Mouse (Mus musculus) liver (tissue): Measurements from ENCODE around the gene Dync2li1.

Source experiments
- DNase-seq: peaks from one replicate; pipeline ENCODE4 v3.0.0-alpha.2; 2020; ENCODE audit warnings: mixed read lengths

Dync2li1 gene

DNA sequence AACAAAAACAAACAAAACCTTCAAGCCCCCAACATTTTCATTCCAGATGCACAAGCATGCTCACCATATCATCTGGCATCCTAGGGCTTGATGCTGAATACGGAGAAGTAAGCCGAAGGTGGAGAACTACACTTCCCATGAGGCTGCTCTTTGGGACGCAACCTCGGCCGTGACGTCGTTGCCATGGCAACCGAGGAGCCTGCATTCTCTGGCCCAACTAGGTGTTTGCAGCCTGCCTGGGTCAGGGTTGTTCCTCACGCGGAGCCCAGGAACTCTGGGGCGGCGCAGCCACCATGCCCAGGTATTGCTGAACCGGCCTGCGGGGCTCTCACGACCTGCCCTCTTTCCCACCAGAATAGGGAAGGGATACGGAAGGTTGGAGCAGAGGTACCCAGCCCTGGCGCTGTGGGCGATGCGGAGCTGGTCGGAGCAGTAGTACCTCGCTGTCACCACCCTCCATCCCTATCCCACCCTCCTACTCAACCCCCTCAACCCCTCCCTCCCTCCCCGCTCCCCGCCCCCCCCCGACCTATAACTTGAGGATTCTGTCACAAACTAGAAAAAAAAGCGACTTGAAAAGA, at the start of gene Dync2li1:
Dync2li1 (plus strand) TSS at position 221 of the 581 bp plus-strand sequence.
- DNase-seq: peak; percentile 84

DNA sequence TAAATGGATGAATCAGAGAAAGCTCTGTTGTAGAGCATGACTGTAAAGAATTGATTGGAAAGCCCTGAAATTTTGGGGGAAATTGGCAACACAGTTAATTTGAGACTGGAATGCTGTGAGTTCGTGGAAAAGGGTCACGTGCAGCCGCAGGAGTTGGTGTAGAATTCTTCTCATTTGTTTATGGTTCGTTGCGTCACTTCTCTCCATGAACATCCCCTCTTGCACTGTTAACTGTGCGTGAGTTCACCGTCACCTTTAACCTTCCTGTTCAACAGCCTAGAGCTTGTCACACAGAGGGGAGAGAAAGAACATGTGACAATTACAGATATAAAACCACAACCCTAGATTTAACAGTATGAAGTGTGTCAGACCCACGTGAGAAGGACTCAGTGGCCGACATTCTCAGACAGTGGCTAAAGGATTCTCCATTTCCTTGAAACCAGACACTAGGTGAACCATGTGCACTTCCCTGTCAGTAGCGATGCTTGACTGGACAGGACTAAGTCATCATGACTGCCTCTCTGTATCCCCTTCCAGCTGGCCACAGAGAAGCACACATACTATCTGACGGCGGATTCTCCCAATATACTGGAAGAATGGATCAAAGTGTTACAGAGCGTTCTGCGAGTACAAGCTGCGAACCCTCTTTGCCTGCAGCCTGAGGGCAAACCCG, 49.5 kb upstream of the Dync2li1 start:
- DNase-seq: no peak

DNA sequence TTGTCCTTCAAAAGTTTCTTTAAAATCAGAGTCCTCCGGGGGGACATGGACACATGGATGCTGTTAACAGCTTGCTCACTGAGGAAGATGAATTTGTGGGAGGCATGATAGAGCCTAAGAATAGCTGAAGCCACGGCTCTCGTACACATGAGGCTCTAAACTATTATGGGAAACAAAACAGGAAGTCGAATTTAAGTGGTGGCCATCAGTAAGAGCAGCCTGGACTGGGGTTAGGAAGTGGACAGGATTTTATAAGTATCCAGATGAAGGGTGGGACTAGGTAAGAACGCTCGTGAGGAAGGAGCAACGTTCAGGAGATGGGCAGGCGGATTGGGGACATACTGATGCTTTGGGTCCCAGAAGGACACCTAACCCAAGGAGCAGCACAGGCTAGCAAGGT, 47.0 kb upstream of the Dync2li1 start:
- DNase-seq: no peak

DNA sequence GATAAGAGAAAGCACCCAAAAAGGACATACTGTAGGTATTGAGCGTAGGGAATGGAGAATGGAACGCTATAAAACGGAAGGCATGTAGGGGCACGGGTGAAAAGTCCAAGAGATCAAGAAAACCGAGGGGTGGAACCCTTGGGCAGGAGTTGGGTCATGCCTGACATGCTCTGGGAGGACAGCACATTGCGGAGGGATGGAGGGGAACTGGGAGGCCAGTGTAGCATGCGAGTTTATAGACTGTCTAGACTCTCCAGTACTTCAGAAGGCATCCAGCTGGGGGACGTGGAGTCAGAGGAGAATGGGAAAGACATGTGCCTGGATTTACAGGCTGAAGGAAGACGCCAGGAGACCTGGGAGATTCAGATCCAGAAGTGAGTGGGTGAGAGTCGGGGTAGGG, 46.5 kb upstream of the Dync2li1 start:
- no peak for DNase-seq

DNA sequence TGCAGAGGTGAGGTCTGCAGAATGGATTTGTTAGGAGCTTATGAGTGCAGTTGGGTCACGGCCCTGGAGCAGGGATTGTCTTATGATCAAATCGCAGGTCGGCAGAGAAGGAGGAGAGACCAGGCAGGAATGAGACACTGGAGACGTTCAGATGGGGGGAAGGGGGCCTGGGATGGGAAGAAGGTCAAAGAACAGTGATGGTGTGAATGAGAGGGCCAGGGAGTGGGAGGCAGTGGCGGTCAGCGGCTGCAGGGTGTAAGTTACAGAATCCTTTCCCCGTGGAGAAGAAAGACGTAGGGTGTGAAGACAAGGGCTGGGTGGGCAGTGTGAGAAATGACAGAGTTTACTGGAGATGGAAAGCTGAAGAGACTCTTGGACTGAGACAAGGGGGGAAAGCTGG, 45.5 kb upstream of the Dync2li1 start:
- no peak for DNase-seq

DNA sequence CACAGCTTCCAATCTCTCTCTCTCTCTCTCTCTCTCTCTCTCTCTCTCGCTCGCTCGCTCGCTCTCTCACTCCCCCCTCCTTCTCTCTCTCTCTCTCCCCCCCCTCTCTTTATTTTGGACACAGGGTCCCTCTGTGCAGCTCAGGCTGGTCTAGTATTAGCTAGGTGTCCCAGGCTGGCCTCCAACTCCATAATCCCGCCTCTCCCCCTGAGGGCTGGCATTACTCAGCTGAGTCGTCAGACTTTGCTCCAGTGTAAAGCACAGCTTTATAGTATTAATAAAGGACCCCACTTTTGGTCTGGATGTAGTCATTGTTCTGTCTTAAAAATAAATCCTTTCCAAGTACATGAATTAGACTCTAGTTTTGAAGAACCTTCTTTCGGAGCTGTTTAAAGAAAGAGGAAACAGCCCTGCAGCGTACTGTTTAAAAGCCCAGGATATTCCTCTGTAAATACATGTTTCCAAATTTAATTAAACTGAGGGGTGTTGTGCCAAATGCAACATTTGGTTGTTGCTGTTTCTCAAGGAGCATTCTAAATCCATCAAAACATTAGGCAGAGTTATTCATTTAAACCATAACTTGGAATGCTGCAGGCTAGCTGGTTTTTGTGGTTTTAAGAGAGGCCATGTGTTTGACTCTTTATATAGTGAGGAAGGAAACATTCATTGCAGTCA, 44.4 kb upstream of the Dync2li1 start:
- no peak for DNase-seq

DNA sequence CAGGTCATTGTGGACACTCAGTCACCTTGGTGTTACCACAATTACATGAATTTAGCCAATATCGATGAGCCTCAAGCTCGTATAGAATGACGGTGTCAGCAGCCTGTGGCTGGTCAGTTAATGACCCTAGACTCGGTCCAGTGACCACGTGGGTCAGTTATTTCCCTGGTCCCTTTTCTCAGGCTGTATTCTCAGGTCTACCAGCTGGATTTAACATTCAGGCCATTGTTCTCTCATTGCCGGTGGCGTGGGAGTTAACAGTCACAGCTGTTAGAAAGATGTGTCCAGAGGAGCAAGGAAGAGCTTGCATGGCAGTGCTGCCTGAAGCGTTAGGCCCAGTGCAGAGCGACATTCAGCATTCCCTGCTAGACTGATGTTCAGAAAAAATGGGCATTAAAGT, 42.2 kb upstream of the Dync2li1 start:
- no peak for DNase-seq

DNA sequence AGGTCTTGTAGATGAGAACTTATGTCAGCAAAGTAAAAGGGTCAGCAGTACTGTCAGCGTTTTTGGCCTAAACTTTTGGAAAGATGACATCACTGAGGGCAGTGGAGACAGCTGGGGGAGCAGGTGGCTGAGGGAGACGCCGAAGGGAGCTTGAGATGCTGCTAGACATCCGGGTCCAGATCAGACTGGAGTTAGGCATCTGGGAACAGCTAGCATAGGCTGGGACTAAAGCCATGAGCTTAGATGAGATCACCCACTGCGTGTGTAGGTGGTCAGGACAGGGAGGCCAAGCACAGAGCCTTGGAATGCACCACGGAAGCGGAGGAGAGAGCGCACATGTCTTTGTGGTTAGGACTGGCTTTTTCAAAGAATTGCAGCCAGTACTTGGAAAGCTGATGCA, 41.2 kb upstream of the Dync2li1 start:
- DNase-seq: no peak

DNA sequence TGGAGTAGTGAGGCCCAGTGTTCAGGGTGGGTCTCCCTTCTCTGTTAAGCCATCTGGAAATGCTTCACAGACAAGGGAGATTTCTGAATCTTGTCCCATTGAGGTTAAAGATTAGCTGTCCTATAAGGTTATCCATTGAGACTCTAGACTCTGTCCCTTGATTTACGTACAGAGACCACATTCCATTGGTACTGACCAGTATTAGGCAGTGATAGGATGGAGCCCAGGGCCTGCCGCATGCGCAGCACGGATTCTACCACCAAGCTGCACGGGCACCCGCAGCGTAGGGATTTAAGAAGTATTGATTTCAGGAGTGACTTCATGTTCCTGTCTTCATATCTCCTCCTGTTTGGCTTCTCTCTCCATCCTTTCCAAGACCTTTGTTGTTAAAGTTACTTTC, 36.2 kb upstream of the Dync2li1 start:
- DNase-seq: no peak

DNA sequence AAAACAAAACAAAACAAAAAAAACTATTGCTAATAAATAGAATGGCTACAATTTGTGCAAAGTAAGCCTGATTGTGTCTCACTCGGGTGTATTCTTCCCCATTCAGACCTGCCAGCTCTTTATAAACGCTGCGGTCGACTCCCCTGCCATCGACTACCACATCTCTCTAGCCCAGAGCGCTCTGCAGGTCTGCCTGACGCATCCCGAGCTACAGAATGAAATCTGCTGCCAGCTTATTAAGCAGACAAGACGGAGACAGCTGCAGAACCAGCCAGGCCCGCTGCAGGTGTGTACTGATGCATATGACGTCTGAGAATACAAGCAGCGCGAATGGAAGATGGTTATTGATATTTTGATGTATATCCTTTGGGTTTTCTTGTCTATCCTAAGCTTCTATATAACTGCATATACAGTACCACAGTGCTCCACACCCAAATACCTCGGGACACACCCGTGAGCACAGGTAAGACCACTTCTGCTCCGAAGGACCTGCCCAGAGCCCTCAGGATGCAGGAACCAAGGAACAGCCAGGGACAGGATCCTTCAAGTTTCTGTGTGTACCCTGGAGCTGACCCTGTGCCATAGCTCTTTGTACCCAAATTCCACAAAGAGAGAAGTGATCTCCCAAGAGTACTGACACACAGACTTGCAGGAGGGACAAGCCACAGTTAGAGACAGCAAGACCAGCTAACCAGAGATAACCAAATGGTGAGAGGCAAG, 34.7 kb upstream of the Dync2li1 start:
- DNase-seq: no peak

DNA sequence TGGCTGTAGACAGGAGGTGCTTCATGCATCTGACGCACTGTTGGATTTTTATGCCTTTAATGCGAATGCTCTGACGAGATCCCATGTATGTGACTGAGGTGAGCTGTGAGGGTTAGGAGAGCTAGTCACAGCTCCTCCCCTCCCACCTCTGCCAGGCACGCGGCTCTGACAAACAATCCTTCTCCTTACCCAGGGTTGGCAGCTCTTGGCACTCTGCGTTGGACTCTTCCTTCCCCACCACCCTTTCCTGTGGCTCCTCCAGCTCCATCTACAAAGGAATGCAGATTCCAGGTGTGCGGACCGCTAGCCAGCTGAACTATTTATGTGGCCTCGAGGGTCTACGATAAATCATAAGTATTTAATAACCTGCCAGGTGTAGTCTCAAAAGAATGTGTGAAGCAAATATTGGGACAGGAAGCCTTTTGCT, 30.3 kb upstream of the Dync2li1 start:
- DNase-seq: no peak

DNA sequence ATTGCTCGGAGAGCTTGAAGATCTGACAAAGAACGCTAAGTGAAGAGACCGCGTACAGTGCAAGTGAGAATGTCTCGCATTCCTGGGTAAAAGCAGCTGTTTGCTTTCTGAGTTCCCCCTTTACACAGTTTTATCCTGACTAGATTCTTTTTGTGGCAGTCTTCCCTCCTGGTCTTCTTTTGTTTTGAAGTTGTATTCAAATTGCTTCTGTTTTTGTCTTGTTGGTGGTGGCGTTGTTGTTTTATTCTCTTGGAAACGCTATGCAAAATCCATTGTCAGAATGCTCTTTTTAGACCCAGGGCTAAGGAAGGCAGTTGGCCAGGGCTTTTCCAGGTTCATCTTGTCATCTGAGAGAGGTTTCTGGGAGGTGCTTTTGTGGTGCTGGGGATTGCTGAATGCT, 29.8 kb upstream of the Dync2li1 start:
- no peak for DNase-seq

DNA sequence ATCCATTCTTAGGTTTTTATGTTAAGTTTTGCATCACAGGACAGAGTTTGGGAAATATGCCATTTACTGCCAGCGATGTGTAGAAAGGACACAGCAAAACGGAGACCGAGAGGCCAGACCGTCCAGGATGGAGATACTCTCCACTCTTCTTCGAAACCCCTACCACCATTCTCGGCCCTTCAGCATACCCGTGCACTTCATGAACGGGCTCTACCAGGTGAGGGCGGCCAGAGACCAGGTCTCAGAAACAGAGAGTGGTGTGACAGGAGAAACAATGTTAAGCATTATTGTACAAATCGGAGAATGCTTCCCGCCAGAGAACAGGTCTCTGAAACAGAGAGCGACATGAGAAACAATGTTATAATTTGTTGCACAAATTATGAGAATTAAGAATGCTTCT, 28.4 kb upstream of the Dync2li1 start:
- DNase-seq: no peak

DNA sequence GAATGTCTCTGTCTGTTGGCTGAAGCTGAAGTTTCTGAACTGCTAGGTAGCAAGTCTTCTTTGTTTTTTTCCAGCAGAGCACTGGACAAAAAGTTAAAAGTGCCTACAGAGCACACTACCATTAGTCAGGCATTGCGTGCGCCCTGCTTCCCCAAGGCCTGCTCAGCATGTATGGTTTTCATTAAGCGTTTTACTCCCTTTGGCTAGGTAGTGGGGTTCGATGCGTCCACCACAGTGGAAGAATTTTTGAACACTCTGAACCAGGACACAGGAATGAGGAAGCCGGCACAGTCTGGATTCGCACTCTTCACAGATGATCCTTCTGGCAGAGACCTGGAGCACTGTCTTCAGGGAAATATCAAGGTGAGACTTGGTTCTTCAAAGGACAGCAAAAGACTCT, 27.4 kb upstream of the Dync2li1 start:
- no peak for DNase-seq

DNA sequence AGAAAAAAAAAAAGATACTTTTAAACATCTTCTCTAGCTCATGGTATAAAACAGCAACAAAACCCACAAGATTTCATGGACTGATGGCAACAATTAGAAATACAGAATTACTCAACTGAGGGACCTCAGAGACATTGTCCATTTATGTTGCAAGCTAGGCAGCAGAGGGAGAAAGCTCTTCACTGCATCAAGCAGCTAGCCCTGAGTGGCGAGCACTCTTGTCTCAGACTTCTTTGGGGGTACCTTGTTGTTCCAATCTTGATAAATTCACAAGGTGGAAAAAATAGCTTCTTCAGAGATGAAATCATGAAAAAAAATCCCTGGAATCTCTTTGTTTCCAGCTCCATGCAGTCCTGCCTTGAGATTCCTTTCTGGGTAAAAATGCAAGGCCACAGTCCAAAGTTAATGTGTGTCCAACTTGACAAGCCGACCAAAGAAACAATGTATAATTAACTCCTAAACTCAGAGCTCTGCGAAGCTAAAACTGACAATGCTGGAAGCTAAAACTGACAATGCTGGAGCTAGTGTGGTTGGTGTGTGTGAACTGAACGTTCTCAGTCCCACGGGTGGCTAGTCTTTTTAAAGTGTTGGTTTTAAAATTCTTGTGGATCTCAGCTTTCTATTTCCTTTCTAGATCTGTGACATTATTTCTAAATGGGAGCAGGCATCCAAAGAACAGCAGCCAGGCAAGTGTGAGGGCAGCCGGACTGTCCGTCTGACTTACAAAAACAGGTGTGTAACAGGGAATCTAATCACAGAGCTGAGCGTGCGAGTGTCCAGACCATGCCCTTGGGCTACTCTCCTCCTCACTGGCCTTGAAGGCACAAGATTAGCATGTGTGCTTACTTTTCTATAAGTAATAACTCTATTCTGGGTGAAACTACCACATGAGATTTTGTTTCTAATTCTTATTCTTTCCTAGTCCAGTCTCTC, 26.0 kb upstream of the Dync2li1 start:
- DNase-seq: no peak

DNA sequence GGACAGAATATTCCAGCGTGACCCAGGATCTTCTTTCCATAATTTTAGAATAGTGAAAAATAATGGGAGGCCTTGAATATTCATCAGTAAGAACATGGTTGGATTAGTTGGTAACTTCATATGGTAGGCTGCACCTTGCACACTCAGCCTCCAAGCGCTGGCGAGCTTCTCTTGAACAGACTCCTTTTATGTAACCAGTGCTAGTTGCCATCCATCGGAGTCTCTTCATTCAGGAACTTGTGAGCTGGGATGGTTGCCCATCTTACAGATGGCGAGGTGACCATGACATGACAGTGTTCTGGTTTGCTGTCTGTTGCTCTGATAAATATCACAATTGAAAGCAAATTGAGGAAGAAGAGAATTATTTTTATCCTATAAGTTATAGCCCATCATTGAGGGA, 24.5 kb upstream of the Dync2li1 start:
- no peak for DNase-seq

DNA sequence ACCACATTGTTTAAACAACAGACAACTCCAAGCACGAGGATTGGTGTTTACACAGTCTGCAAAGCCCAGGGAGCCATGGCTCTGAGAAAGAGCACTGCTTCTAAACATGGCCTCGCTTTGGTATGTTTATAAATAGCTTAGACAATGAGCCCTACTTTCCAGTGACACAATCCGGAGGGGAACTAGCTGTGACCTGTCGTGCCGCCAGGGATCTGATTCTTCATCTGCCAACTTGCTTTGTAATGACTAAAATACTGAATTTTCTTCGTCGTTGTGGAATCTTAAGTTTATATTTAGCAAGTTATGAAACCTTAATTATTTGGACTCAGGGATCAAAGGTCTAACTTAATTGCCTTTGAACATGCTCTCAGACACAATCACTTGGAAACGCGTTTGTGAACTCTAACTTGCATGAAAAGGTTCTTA, 23.1 kb upstream of the Dync2li1 start:
- no peak for DNase-seq

DNA sequence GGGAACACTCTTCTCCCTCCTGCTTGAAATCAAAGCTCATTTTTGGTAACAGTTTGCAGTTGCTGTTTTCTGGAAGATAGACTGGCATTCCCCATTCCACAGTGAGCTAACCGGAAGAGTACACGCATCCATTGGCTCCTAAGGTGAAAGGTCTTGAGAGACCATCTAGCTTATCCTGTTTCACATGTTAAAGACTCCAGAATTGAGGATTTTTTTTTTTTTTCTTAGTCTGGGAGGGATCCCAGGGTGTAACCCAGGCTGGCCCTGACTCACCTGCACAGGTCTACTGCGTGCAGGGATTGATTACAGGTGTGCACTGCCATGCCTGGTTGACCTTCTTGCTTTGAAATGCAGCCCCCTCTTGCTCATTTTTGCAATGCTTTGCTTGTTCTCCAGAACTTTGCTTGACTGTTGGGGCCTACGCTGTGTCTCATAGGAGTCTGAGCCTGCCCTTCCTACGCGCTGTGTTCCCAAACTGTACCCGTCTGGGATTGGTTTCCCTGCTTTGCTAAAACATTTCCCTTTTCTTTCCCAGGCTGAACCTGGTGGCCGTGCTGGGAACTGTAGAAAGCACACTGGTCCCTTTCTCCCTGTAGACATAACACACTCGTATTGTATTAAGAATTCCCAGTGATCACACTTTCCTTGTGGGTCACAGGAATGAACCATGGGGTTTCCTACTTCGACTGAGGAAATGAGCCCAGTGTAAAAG, 22.4 kb upstream of the Dync2li1 start:
- DNase-seq: no peak

DNA sequence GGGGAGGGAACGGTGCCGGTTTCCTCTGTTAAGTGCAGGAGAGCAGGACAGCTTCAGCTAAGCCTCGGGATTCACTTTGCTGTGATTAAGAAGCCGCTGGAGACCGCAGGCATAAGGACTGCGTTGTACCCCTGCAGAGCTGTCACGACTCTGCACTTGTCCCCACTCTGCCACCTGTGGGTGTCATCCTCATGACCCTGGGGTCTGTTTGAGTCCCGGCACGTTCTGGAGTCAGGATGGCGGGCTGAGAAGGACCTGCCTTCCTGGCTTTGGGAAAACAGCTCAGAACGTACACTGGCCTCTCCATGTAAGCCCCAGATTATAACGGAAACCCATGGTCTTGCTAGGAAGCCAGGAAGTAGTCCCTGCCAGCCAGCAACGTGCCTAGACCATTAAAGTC, 19.3 kb upstream of the Dync2li1 start:
- DNase-seq: no peak

DNA sequence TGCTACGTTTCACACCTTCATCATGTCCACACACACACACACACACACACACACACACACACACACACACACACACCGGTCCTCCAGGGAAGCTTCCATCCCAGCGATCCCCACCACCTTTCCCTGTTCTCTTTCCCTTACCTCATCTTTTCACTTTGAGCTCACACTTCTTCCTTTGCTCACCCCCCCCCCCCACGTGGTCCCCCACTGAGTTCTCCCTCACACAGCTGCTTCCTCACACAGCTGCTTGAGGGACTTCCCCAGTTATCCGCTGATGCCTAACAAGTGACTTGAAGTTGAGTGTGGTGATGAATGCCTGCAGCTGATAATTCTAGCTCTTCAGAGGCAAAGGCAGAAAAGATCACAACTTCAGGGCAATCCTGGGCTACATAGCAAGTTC, 18.7 kb upstream of the Dync2li1 start:
- no peak for DNase-seq

DNA sequence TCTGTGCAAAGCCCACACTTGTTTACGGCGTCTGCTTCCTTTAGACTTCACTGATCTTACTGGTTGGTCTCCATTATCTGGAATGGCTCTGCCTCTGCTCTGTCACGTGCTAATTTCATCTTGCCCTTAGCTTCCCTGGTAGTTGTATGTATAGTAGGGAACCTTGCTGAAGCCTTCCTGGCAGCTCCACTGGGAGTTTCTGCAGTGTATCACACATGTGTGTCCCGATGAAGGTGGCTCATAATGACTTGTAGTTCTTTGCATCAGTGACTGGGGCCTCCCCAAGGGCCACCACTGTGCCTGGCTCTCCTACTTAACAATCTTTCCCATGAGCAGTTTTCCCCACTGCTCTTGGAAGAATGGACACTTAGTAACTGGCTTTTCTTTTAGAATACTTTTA, 17.7 kb upstream of the Dync2li1 start:
- DNase-seq: no peak

DNA sequence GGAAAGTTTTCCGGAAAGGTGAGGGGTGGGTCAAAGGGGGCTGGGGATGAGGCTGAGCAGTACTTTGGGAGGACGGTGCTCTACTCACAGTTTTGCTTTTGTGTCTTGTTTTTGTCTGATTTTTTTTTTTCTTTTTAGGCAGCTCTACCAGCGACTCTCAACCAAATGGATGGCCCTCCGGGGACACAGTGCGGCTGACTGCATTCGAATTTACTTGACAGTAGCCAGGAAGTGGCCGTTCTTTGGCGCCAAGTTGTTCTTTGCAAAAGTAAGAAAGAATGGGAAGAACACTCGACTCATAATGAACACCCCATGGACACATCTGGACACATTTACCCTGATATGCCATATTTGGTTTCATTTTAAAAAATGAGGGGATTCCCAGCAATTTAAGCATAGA, 14.8 kb upstream of the Dync2li1 start:
- DNase-seq: no peak
